Mouse (Mus musculus): ENCODE data around the gene Tpst1. TPM values are rescaled to one million over a fixed set of nuclear protein-coding genes. Genes with fewer than 3 reads are reported as not detected.
A peak's percentile ranks its signal among the peaks of the same experiment; 100 is the strongest.

The Tpst1 gene
- polyA plus RNA-seq, 1 experiment from 2014 or later, result 68.4 TPM

DNA sequence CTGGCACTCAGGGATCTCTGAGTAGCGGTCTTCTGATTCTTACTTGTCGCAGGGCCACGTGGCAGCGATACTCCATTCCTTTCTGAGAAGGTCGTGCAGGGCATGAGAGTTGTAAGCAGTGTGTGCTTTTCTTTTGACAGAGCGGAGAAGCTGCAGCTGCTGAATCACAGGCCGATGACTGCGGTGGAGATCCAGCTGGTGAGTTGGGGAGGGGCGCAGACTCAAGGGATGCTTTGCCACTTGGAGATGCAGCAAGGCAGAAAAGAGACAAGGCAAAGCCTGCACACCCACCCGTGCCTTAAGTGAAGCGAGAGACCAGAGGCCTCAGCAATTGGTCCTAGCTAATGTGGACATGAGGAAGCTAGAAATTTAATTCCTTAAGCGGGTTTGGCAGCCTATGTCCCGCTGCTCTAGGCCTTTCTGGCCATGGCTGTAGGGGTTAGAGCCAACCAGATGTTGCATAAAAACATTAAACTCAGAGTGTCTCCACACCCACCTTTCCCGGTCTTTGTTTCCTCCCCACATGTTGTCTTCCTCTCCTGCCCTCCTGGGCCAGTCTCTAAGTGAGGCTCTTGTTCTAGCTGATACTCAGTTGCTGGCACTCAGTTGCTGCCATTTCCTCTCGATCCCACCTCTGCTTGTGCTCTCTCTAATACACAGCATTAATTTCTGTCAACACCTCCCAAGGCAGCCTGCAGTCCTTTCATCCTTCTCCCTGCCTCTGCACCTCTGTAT is 24.2 kb upstream of the Tpst1 start:
- Histone ChIP-seq H3K9ac (ENCODE audit: low read length) (no peak overlapping the region), H3K27ac (ENCODE audit: low read depth) (peak overlapping the region; percentile 64), H3K9me3 (ENCODE audit: control insufficient read depth, low read length) (no peaks in the 10 kb centered on the region), H3K27me3 (replicated peaks; ENCODE audit: control insufficient read depth, insufficient read depth, low read length) (no peaks in the 10 kb centered on the region), H3K36me3 (ENCODE audit: control insufficient read depth, insufficient read depth, low read length) (peaks cover 49% of the 10 kb centered on the region), H3K4me1 (replicated peaks; ENCODE audit: control insufficient read depth, insufficient read depth, low read length) (no peaks in the 10 kb centered on the region; the same call in 1 of the 2 replicates), H3K4me3 (ENCODE audit: low read depth, low read length) (no peak overlapping the region), H3K4me2 (ENCODE audit: low read length) (no peak overlapping the region)
- WGBS, result 69% methylated on average over 15 of the region's 15 CpGs
- ATAC-seq (replicated peaks; ENCODE audit: low FRiP score, low TSS enrichment, low read depth) (0 out of 2 replicates have a peak, but pooled peaks have one; percentile 27), DNase-seq (ENCODE audit: low spot score) (peak; percentile 58)

GRCm38 (mm10) chr5:130050416-130050815 is 22.7 kb upstream of the Tpst1 start:
- no peak for DNase-seq (ENCODE audit: low spot score)
- no peak overlapping the region for H3K27ac ChIP-seq (ENCODE audit: low read depth)
- no peak overlapping the region for H3K9ac ChIP-seq (ENCODE audit: low read length)
- H3K36me3 ChIP-seq (ENCODE audit: control insufficient read depth, insufficient read depth, low read length), result peaks cover 53% of the 10 kb centered on the region
- WGBS, result 71% methylated on average over 6 of the region's 6 CpGs
- H3K4me1 ChIP-seq (replicated peaks; ENCODE audit: control insufficient read depth, insufficient read depth, low read length), result no peaks in the 10 kb centered on the region; the same call in 1 of the 2 replicates
- no peak overlapping the region for H3K4me3 ChIP-seq (ENCODE audit: low read depth, low read length)
- no peaks in the 10 kb centered on the region for H3K27me3 ChIP-seq (replicated peaks; ENCODE audit: control insufficient read depth, insufficient read depth, low read length)
- ATAC-seq (replicated peaks; ENCODE audit: low FRiP score, low TSS enrichment, low read depth), result no peak
- H3K9me3 ChIP-seq (ENCODE audit: control insufficient read depth, low read length), result no peaks in the 10 kb centered on the region
- H3K4me2 ChIP-seq (ENCODE audit: low read length), result no peak overlapping the region

GRCm38 (mm10) chr5:130051073-130051860 is 21.9 kb upstream of the Tpst1 start:
- Histone ChIP-seq H3K4me1 (replicated peaks; ENCODE audit: control insufficient read depth, insufficient read depth, low read length) (no peaks in the 10 kb centered on the region; the same call in 1 of the 2 replicates), H3K4me2 (ENCODE audit: low read length) (no peak overlapping the region), H3K9ac (ENCODE audit: low read length) (no peak overlapping the region), H3K9me3 (ENCODE audit: control insufficient read depth, low read length) (no peaks in the 10 kb centered on the region), H3K27ac (ENCODE audit: low read depth) (no peak overlapping the region), H3K4me3 (ENCODE audit: low read depth, low read length) (no peak overlapping the region), H3K27me3 (replicated peaks; ENCODE audit: control insufficient read depth, insufficient read depth, low read length) (no peaks in the 10 kb centered on the region), H3K36me3 (ENCODE audit: control insufficient read depth, insufficient read depth, low read length) (peaks cover 56% of the 10 kb centered on the region)
- no peak for ATAC-seq (replicated peaks; ENCODE audit: low FRiP score, low TSS enrichment, low read depth)
- no peak for DNase-seq (ENCODE audit: low spot score)
- WGBS, result 87% methylated on average over 15 of the region's 15 CpGs

DNA sequence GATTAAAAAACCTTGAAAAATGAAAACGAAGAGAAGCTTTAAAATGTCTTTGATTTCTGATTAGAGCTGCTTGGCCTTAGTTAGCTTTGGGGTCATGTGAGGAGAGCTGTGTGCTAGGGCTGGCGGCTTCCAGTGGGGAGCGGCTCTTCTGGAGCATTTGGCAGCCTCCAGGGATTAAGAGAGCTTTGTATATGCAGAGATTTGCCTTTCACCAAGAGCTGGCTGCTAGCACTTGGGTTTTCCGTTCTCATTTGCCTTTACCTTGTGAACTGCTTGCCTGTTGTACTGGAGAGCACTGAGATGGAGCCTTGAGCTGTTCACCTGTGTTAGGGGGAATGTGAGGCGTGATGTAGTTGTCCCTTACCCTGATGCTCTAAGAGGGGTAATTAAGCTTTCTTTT is 20.6 kb upstream of the Tpst1 start:
- Histone ChIP-seq H3K27me3 (replicated peaks; ENCODE audit: control insufficient read depth, insufficient read depth, low read length) (no peaks in the 10 kb centered on the region), H3K4me3 (ENCODE audit: low read depth, low read length) (no peak overlapping the region), H3K4me1 (replicated peaks; ENCODE audit: control insufficient read depth, insufficient read depth, low read length) (no peaks in the 10 kb centered on the region; the same call in 1 of the 2 replicates), H3K4me2 (ENCODE audit: low read length) (no peak overlapping the region), H3K9ac (ENCODE audit: low read length) (no peak overlapping the region), H3K9me3 (ENCODE audit: control insufficient read depth, low read length) (no peaks in the 10 kb centered on the region), H3K36me3 (ENCODE audit: control insufficient read depth, insufficient read depth, low read length) (peaks cover 46% of the 10 kb centered on the region), H3K27ac (ENCODE audit: low read depth) (no peak overlapping the region)
- WGBS, result 87% methylated on average over 5 of the region's 5 CpGs
- DNase-seq (ENCODE audit: low spot score), result no peak
- no peak for ATAC-seq (replicated peaks; ENCODE audit: low FRiP score, low TSS enrichment, low read depth)

GRCm38 (mm10) chr5:130052955-130053354 is 20.2 kb upstream of the Tpst1 start:
- Histone ChIP-seq H3K4me2 (ENCODE audit: low read length) (no peak overlapping the region), H3K4me1 (replicated peaks; ENCODE audit: control insufficient read depth, insufficient read depth, low read length) (no peaks in the 10 kb centered on the region; the same call in 1 of the 2 replicates), H3K36me3 (ENCODE audit: control insufficient read depth, insufficient read depth, low read length) (peaks cover 46% of the 10 kb centered on the region), H3K4me3 (ENCODE audit: low read depth, low read length) (no peak overlapping the region), H3K9me3 (ENCODE audit: control insufficient read depth, low read length) (no peaks in the 10 kb centered on the region), H3K27me3 (replicated peaks; ENCODE audit: control insufficient read depth, insufficient read depth, low read length) (no peaks in the 10 kb centered on the region), H3K9ac (ENCODE audit: low read length) (no peak overlapping the region), H3K27ac (ENCODE audit: low read depth) (no peak overlapping the region)
- no peak for DNase-seq (ENCODE audit: low spot score)
- 88% methylated on average over 6 of the region's 6 CpGs for WGBS
- no peak for ATAC-seq (replicated peaks; ENCODE audit: low FRiP score, low TSS enrichment, low read depth)

DNA sequence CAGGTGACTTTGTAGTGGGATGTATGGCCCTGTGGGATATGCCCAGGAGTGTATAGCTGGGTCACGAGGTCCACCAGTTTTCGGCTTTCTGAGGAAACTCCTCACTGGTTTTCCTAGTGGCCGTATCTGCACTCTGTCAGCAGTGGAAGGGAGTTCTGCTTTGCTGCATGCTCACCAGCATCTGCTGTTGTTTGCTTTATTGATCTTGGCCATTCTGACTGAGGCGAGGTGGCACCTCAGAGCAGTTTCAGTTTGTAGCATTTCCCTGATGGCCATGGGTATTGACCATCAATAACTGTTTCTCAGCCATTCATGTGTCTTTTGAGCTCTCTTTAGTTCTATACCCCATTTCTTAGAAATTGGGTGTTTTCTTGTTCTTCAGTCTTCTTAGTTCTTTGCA is 17.4 kb upstream of the Tpst1 start:
- H3K4me3 ChIP-seq (ENCODE audit: low read depth, low read length), result no peak overlapping the region
- no peaks in the 10 kb centered on the region for H3K4me1 ChIP-seq (replicated peaks; ENCODE audit: control insufficient read depth, insufficient read depth, low read length)
- H3K27ac ChIP-seq (ENCODE audit: low read depth), result no peak overlapping the region
- 87% methylated on average over 4 of the region's 4 CpGs for WGBS
- peaks cover 36% of the 10 kb centered on the region for H3K36me3 ChIP-seq (ENCODE audit: control insufficient read depth, insufficient read depth, low read length)
- no peak overlapping the region for H3K4me2 ChIP-seq (ENCODE audit: low read length)
- no peaks in the 10 kb centered on the region for H3K27me3 ChIP-seq (replicated peaks; ENCODE audit: control insufficient read depth, insufficient read depth, low read length)
- no peak overlapping the region for H3K9ac ChIP-seq (ENCODE audit: low read length)
- DNase-seq (ENCODE audit: low spot score) (no peak), ATAC-seq (replicated peaks; ENCODE audit: low FRiP score, low TSS enrichment, low read depth) (no peak)
- no peaks in the 10 kb centered on the region for H3K9me3 ChIP-seq (ENCODE audit: control insufficient read depth, low read length)

DNA sequence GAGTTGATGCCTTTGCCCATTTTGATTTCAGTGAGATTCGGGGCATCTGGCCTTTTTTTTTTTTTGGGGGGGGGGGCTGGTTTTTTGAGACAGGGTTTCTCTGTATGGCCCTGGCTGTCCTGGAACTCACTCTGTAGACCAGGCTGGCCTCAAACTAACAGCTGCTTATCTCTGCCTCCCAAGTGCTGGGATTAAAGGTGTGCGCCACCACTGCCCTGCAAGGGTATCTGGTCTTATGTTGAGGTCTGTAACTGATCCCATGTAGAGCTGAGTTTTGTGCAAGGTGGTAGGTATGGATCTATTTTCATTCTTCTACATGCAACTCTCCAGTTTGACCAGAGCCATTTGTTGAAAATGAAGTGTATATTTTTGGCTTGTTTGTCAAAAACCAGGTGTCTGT is 16.8 kb upstream of the Tpst1 start:
- DNase-seq (ENCODE audit: low spot score) (no peak), ATAC-seq (replicated peaks; ENCODE audit: low FRiP score, low TSS enrichment, low read depth) (no peak)
- Histone ChIP-seq H3K9me3 (ENCODE audit: control insufficient read depth, low read length) (no peaks in the 10 kb centered on the region), H3K36me3 (ENCODE audit: control insufficient read depth, insufficient read depth, low read length) (peaks cover 31% of the 10 kb centered on the region), H3K27ac (ENCODE audit: low read depth) (no peak overlapping the region), H3K4me3 (ENCODE audit: low read depth, low read length) (no peak overlapping the region), H3K9ac (ENCODE audit: low read length) (no peak overlapping the region), H3K4me1 (replicated peaks; ENCODE audit: control insufficient read depth, insufficient read depth, low read length) (no peaks in the 10 kb centered on the region), H3K4me2 (ENCODE audit: low read length) (no peak overlapping the region), H3K27me3 (replicated peaks; ENCODE audit: control insufficient read depth, insufficient read depth, low read length) (no peaks in the 10 kb centered on the region)
- 96% methylated on average over 2 of the region's 2 CpGs for WGBS

DNA sequence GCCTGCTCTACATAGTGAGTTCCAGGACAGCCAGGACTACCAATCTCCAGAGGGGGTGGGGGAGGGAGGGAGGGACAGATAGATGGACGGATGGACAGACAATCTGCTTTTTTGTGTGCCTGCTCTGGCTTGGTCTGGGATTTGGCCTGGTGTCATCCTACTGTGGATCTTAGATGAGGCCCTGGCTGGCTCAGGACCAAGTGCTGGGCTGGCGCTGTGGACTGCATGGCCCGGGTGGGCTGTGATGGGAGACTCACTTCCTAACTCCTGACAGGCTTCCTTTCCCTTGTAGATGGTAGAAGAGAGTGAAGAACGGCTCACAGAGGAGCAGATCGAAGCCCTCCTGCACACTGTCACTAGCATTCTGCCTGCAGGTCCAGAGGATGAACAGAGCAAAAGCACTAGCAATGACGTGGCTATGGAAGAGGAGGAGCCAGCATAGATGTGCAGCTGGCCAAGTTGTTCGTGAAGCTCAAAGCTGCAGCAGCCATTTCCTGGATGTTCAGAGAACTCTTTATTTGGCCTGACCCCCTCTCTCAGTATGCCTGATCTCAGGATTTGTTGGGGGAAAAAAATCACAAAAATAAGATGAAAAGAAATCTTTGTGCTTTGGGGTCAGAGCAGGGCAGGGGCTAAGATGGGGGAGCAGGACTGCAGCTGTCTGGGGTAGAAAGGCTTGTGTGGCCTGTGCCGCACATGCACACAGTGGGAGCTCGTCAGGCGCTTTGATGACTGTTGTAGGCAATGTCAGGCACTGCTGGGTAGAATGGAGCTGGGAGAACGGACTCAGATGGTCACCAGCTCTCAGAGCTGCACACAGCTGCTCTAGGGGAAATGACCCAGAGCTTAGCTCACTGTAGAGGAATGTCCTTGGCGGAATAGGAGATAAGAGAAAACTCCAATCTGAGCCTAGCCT is 13.5 kb upstream of the Tpst1 start:
- ATAC-seq (replicated peaks; ENCODE audit: low FRiP score, low TSS enrichment, low read depth), result no peak; the same call in 1 of the 2 replicates
- Histone ChIP-seq H3K27me3 (replicated peaks; ENCODE audit: control insufficient read depth, insufficient read depth, low read length) (no peaks in the 10 kb centered on the region), H3K9ac (ENCODE audit: low read length) (no peak overlapping the region), H3K4me3 (ENCODE audit: low read depth, low read length) (no peak overlapping the region), H3K9me3 (ENCODE audit: control insufficient read depth, low read length) (no peaks in the 10 kb centered on the region), H3K27ac (ENCODE audit: low read depth) (peak overlapping the region; percentile 3; the same call in 1 of the 2 replicates), H3K36me3 (ENCODE audit: control insufficient read depth, insufficient read depth, low read length) (peaks cover 15% of the 10 kb centered on the region; the same call in 1 of the 2 replicates), H3K4me1 (replicated peaks; ENCODE audit: control insufficient read depth, insufficient read depth, low read length) (no peaks in the 10 kb centered on the region), H3K4me2 (ENCODE audit: low read length) (no peak overlapping the region)
- WGBS, result 73% methylated on average over 12 of the region's 12 CpGs
- DNase-seq (ENCODE audit: low spot score), result no peak

Data from intestine, embryonic 14.5 days (tissue).